Mouse (Mus musculus): Measurements from ENCODE around the gene Atxn2l. TPM values are rescaled to one million over a fixed set of nuclear protein-coding genes. Genes with fewer than 3 reads are reported as not detected.

Gene Atxn2l
- polyA plus RNA-seq, 1 experiment = 208 TPM

DNA sequence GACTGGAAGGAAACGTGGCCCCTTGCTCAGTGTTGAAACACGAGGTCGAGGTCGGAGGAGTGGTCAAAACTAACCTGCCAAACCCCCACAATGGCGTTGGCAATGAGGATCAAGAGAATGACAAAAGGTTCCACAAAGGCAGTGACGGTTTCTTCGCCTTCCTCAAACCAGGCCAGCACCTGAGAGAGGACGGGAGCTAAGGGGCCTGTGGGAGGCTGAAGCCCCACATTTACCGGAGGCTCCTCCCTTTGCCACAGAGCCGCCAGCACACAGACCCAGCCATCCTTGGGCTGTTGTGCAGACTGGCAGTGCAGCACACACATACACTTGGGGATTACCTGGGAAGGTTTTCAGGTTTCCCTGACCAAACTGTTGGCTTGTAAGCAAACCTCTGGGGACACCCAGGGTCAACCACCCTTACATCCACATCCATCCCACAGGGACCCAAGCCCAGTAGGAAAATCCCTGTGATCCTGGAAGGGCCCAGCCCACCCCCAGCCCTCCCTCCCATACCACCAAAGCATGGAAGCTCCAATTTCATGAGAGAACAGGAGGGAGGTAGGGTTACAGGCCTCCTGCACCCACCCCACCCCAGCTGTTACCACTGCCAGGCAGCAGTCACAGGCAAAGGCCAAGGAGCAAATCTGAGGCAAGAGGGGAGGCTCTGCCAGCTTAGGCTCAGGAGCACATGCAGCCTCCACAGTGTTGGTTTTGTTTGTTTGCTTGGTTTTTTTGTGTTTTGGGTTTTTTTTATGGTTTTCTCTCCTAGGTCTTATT is 42.4 kb downstream of the Atxn2l start:
- WGBS = 46% methylated on average over 10 of the region's 10 CpGs
- no peaks in the 10 kb centered on the region for H3K27me3 ChIP-seq (ENCODE audit: control insufficient read depth, insufficient read depth, low read length)
- no peaks in the 10 kb centered on the region; the same call in 1 of the 2 replicates for H3K4me1 ChIP-seq (ENCODE audit: control insufficient read depth, insufficient read depth, insufficient read length)
- H3K4me3 ChIP-seq (ENCODE audit: extremely low read depth, insufficient read depth, insufficient read length) = no peak overlapping the region
- no peak overlapping the region for H3K27ac ChIP-seq (ENCODE audit: insufficient read depth, low read length)
- TF ChIP-seq CTCF (IDR thresholded peaks at IDR 0.05; ENCODE audit: extremely low read depth, insufficient read depth, insufficient read length, insufficient replicate concordance) (no peak), POLR2A (IDR thresholded peaks at IDR 0.05; ENCODE audit: low read depth, low read length) (no peak)
- H3K36me3 ChIP-seq (ENCODE audit: control insufficient read depth, insufficient read depth, low read length) = no peaks in the 10 kb centered on the region
- no peak for DNase-seq (ENCODE audit: low read depth in 1 of 2, low spot score in 2 of 2)

DNA sequence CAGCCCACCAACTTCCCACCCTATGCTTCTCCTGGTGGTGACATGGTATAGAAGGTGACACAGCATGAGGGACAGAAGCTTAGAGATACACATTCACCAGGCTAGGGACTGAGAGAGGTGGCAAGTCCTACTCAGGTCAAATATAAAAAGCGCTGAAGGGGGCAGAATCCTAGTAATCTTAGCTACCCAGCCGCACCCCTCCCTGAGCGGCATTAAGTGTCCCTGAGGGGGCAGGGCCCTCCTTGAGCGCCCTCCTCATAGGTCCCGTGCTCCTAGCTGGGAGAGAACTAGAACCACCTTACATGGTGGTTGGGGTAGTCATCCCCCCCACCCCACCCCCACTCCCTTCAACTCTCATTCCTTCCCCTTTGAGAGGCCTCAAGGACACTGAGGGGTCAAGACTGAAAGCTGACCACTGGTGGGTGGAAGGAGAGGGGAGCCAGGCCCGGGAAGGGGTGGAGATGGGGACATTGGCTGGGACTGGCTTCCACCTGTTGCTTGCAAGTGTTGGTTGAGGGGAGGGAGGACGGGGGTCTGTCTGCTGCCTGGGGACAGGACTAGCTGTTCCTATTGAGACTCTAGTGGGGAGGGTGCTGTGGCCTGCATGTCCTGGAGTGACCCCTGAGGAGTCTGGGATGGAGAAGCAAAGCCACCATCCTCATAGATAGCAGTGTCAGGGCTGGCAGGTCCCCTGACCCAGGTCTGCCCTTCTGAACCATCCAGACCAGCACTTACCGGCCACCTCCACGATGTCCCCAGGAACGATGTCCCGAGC is 44.2 kb downstream of the Atxn2l start:
- no peak overlapping the region for H3K4me3 ChIP-seq (ENCODE audit: extremely low read depth, insufficient read depth, insufficient read length)
- no peak overlapping the region for H3K27ac ChIP-seq (ENCODE audit: insufficient read depth, low read length)
- no peak for DNase-seq (ENCODE audit: low read depth in 1 of 2, low spot score in 2 of 2)
- no peaks in the 10 kb centered on the region for H3K4me1 ChIP-seq (ENCODE audit: control insufficient read depth, insufficient read depth, insufficient read length)
- no peaks in the 10 kb centered on the region for H3K27me3 ChIP-seq (ENCODE audit: control insufficient read depth, insufficient read depth, low read length)
- TF ChIP-seq CTCF (IDR thresholded peaks at IDR 0.05; ENCODE audit: extremely low read depth, insufficient read depth, insufficient read length, insufficient replicate concordance) (no peak), POLR2A (IDR thresholded peaks at IDR 0.05; ENCODE audit: low read depth, low read length) (no peak)
- WGBS = 91% methylated on average over 11 of the region's 11 CpGs
- no peaks in the 10 kb centered on the region for H3K36me3 ChIP-seq (ENCODE audit: control insufficient read depth, insufficient read depth, low read length)

DNA sequence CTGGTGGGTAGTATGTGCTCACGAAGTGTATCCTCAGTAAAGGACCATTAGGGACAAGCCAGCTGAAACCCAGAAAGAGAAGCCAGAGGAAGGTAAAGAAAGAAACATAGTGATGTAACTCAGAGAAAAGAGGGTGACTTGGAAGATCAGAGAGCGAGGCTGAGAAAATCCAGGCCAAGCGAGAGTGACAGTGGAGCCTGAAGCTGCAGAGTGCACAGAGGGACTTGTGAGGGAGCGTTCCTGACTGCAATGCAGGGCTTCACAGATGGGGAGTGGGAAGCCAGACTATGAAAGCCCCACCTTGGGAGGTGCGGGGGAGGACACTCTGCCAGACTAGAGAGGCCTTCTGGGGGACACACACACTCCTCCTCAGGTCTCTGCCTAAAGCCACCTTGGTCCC is 45.0 kb downstream of the Atxn2l start:
- Histone ChIP-seq H3K4me1 (ENCODE audit: control insufficient read depth, insufficient read depth, insufficient read length) (no peaks in the 10 kb centered on the region), H3K27ac (ENCODE audit: insufficient read depth, low read length) (no peak overlapping the region), H3K36me3 (ENCODE audit: control insufficient read depth, insufficient read depth, low read length) (no peaks in the 10 kb centered on the region), H3K27me3 (ENCODE audit: control insufficient read depth, insufficient read depth, low read length) (no peaks in the 10 kb centered on the region), H3K4me3 (ENCODE audit: extremely low read depth, insufficient read depth, insufficient read length) (no peak overlapping the region)
- no peak for DNase-seq (ENCODE audit: low read depth in 1 of 2, low spot score in 2 of 2)
- TF ChIP-seq CTCF (IDR thresholded peaks at IDR 0.05; ENCODE audit: extremely low read depth, insufficient read depth, insufficient read length, insufficient replicate concordance) (no peak), POLR2A (IDR thresholded peaks at IDR 0.05; ENCODE audit: low read depth, low read length) (no peak)
- 87% methylated on average over 5 of the region's 5 CpGs for WGBS

DNA sequence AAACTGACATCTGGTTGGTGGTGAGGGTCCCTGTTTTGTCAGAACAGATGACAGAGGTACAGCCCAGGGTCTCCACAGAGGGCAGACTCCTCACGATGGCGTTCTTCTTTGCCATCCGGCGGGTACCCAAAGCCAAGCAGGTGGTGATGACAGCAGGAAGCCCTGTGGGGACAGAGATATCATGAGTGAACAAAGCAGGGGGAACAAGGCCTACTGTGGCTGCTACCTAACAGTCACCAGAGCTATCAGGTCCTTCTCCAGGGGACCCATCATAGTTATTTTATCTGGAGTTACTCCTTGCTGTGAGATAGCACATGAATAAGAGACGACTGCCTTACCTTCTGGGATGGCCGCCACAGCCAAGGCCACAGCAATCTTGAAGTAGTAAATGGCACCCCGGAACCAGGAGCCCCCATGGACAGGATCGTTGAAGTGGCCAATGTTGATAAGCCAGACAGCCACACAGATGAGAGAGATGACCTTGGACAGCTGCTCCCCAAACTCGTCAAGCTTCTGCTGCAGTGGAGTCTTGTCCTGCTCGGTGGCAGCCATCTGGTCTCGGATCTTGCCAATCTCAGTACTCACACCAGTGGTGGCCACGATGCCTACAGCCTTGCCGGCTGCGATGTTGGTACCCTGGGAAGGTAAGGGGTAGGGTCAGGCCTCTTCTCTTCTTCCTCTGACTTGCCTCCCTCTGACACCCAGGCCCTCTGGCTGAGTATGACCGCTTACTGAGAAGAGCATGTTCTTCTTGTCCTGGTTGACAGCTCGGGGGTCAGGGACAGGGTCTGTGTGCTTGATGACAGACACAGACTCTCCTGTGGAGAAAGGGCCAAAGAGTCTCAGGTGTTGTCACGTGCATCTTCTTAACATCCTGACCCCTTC is 46.6 kb downstream of the Atxn2l start:
- no peak for DNase-seq (ENCODE audit: low read depth in 1 of 2, low spot score in 2 of 2)
- H3K27ac ChIP-seq (ENCODE audit: insufficient read depth, low read length) = no peak overlapping the region
- TF ChIP-seq CTCF (IDR thresholded peaks at IDR 0.05; ENCODE audit: extremely low read depth, insufficient read depth, insufficient read length, insufficient replicate concordance) = no peak
- TF ChIP-seq POLR2A (IDR thresholded peaks at IDR 0.05; ENCODE audit: low read depth, low read length) = no peak

DNA sequence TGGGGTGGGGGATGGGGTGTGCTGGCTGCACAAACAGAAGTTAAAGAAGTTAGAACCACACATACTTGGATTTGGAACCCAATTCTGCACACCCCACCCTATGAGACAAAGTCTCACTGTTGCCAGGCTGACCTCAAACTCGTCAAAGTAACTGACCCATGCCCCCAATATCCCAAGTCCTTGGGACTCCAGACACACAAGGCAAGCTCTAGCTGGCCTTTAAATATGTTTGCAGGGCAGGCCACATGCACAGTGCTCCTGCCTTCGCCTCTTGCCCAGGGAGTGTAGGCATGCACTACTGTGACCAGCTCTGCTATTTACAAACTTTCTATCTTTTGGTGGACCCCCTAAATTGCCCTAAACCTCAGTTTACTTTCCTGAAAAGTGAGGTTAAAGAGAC is 48.0 kb downstream of the Atxn2l start:
- WGBS = 74% methylated on average over 2 of the region's 2 CpGs
- H3K36me3 ChIP-seq (ENCODE audit: control insufficient read depth, insufficient read depth, low read length) = no peaks in the 10 kb centered on the region
- DNase-seq (ENCODE audit: low read depth in 1 of 2, low spot score in 2 of 2) = no peak
- no peaks in the 10 kb centered on the region for H3K4me1 ChIP-seq (ENCODE audit: control insufficient read depth, insufficient read depth, insufficient read length)
- no peak overlapping the region for H3K4me3 ChIP-seq (ENCODE audit: extremely low read depth, insufficient read depth, insufficient read length)
- TF ChIP-seq CTCF (IDR thresholded peaks at IDR 0.05; ENCODE audit: extremely low read depth, insufficient read depth, insufficient read length, insufficient replicate concordance) = no peak
- TF ChIP-seq POLR2A (IDR thresholded peaks at IDR 0.05; ENCODE audit: low read depth, low read length) = no peak
- no peaks in the 10 kb centered on the region for H3K27me3 ChIP-seq (ENCODE audit: control insufficient read depth, insufficient read depth, low read length)
- no peak overlapping the region for H3K27ac ChIP-seq (ENCODE audit: insufficient read depth, low read length)

More for the DNA sequence above, 46.6 kb downstream of the Atxn2l start:
- no peaks in the 10 kb centered on the region for H3K4me1 ChIP-seq (ENCODE audit: control insufficient read depth, insufficient read depth, insufficient read length)
- no peaks in the 10 kb centered on the region for H3K36me3 ChIP-seq (ENCODE audit: control insufficient read depth, insufficient read depth, low read length)
- no peak overlapping the region for H3K4me3 ChIP-seq (ENCODE audit: extremely low read depth, insufficient read depth, insufficient read length)
- 68% methylated on average over 17 of the region's 17 CpGs for WGBS
- H3K27me3 ChIP-seq (ENCODE audit: control insufficient read depth, insufficient read depth, low read length) = no peaks in the 10 kb centered on the region

DNA sequence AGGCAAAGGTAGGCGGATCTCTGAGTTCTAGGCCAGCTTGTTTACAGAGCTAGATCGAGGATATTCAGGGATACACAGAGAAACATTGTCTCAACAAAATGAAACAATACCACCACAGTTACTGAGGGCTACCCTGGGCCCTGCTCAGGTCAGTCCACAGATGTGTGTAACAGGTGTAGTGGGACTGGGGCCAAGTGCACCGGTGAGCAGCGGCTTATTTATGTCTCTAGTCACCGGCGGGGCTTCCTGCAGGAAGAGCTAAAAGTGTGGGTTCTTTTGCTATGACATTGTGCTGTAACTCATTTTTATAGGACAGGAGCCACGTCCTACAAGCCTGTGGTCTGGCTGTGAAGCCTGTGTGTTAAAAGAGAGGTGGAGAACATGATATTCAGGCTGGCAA is 49.4 kb downstream of the Atxn2l start:
- Histone ChIP-seq H3K4me1 (ENCODE audit: control insufficient read depth, insufficient read depth, insufficient read length) (no peaks in the 10 kb centered on the region), H3K36me3 (ENCODE audit: control insufficient read depth, insufficient read depth, low read length) (no peaks in the 10 kb centered on the region), H3K4me3 (ENCODE audit: extremely low read depth, insufficient read depth, insufficient read length) (no peak overlapping the region), H3K27ac (ENCODE audit: insufficient read depth, low read length) (no peak overlapping the region), H3K27me3 (ENCODE audit: control insufficient read depth, insufficient read depth, low read length) (no peaks in the 10 kb centered on the region)
- DNase-seq (ENCODE audit: low read depth in 1 of 2, low spot score in 2 of 2) = no peak
- TF ChIP-seq POLR2A (IDR thresholded peaks at IDR 0.05; ENCODE audit: low read depth, low read length) = no peak
- TF ChIP-seq CTCF (IDR thresholded peaks at IDR 0.05; ENCODE audit: extremely low read depth, insufficient read depth, insufficient read length, insufficient replicate concordance) = no peak
- 29% methylated on average over 7 of the region's 7 CpGs for WGBS

Data from spleen, adult 2 months (tissue).